ENCODE assay signal across 7 mouse cellular contexts in genomic region chrX:23692722-23693442, GRCm38 (mm10). TPM values are rescaled to one million over a fixed set of nuclear protein-coding genes. Genes with fewer than 3 reads are reported as not detected.
A peak's percentile ranks its signal among the peaks of the same experiment; 100 is the strongest.
DNase-seq lines count a peak whose midpoint lies in the region; ATAC-seq lines count a peak whose summit lies in the region.

Gene Wdr44, plus strand, starts transcription at chrX:23693051.

- intact Hi-C loops in left cerebral cortex, postnatal 36 days (cut with DNase I), result loop anchor here (10.0 kb wide), 2 partner anchors 58 to 62 kb away; no protein-coding TSS in a partner anchor

- no peaks in the 10 kb centered on the region for H3K36me3 ChIP-seq in intestine, embryonic 16.5 days (ENCODE audit: control insufficient read depth, insufficient read depth, low read length)
- no peaks in the 10 kb centered on the region for H3K36me3 ChIP-seq in midbrain, embryonic 11.5 days (ENCODE audit: control insufficient read depth, insufficient read depth, low read length)

- H3K4me1 ChIP-seq in intestine, embryonic 16.5 days (ENCODE audit: control insufficient read depth, insufficient read depth, low read length), result no peaks in the 10 kb centered on the region
- no peaks in the 10 kb centered on the region for H3K4me1 ChIP-seq in midbrain, embryonic 11.5 days (ENCODE audit: control insufficient read depth, insufficient read depth, low read length)

- H3K27me3 ChIP-seq in intestine, embryonic 16.5 days (replicated peaks; ENCODE audit: control insufficient read depth, insufficient read depth, low read length), result no peaks in the 10 kb centered on the region
- no peaks in the 10 kb centered on the region for H3K27me3 ChIP-seq in midbrain, embryonic 11.5 days (ENCODE audit: control insufficient read depth, insufficient read depth, low read length)

- peak within 1 kb of the TSS; percentile 47 for H3K4me2 ChIP-seq in intestine, embryonic 16.5 days (ENCODE audit: low read depth, low read length)
- peak within 1 kb of the TSS; percentile 52 for H3K4me2 ChIP-seq in midbrain, embryonic 11.5 days

- DNase-seq in adrenal gland, adult 8-10 months, result peak; percentile 94
- DNase-seq in embryo, embryonic 9.5 days (ENCODE audit: extremely low spot score), result peak; percentile 90
- peak; percentile 81 to 92 for DNase-seq in gastrocnemius, postnatal 4 days (ENCODE audit: low spot score in 2 of 2)
- DNase-seq in left cerebral cortex, postnatal 36 days (ENCODE audit: low spot score in 2 of 2), result peak; percentile 90 to 91
- peak; percentile 98 for DNase-seq in midbrain, embryonic 11.5 days (ENCODE audit: low spot score, missing footprints)
- peak; percentile 94 for DNase-seq in skeletal muscle tissue, adult 2 months (ENCODE audit: low read depth, low spot score)

- no peaks in the 10 kb centered on the region for H3K9me3 ChIP-seq in intestine, embryonic 16.5 days (ENCODE audit: control insufficient read depth, low read length)
- H3K9me3 ChIP-seq in midbrain, embryonic 11.5 days (ENCODE audit: control insufficient read depth, low read length), result no peaks in the 10 kb centered on the region

- peak; percentile 98 for ATAC-seq in intestine, embryonic 16.5 days
- ATAC-seq in midbrain, embryonic 11.5 days (ENCODE audit: low FRiP score), result peak; percentile 99

- H3K9ac ChIP-seq in intestine, embryonic 16.5 days (ENCODE audit: low read depth, low read length), result peak within 1 kb of the TSS; percentile 77
- peak within 1 kb of the TSS; percentile 62 for H3K9ac ChIP-seq in midbrain, embryonic 11.5 days (ENCODE audit: low read length)

- peak within 1 kb of the TSS; percentile 67 for H3K4me3 ChIP-seq in intestine, embryonic 16.5 days (ENCODE audit: low read length)
- H3K4me3 ChIP-seq in midbrain, embryonic 11.5 days (ENCODE audit: low read depth, low read length), result peak within 1 kb of the TSS; percentile 39

- WGBS in intestine, embryonic 16.5 days, result 7% methylated on average over 51 of the region's 51 CpGs
- 12% methylated on average over 51 of the region's 51 CpGs for WGBS in midbrain, embryonic 11.5 days

- peak within 1 kb of the TSS; percentile 86 for H3K27ac ChIP-seq in intestine, embryonic 16.5 days (ENCODE audit: low read length)
- H3K27ac ChIP-seq in midbrain, embryonic 11.5 days (ENCODE audit: low read depth, low read length), result peak within 1 kb of the TSS; percentile 17; the same call in 1 of the 2 replicates

RNA-seq across cellular contexts. Expression of gene Wdr44, which starts in this region (rescaled TPM):
- 10 to 100 TPM; 13.5 to 17.9 (median 16.0) TPM for total RNA-seq in adrenal gland, adult 8-10 months (2022)
- total RNA-seq in gastrocnemius, postnatal 4 days (2021), result 10 to 100 TPM; 26.6 to 30.2 TPM
- polyA plus RNA-seq in intestine, embryonic 16.5 days (2015; fragmentation: Nextera tagmentation; extraction: Ambion mirVana), result 8.6 and 9.8 TPM in 2 replicates
- 10 to 100 TPM; 22.0 to 23.2 TPM for total RNA-seq in left cerebral cortex, postnatal 36 days (2021)
- polyA plus RNA-seq in midbrain, embryonic 11.5 days (2014; fragmentation: Nextera tagmentation; extraction: Ambion mirVana), result 6.2 and 6.3 TPM in 2 replicates

Comparison
In these comparisons a context has a peak if more than half of its experiments do, and no peak if none do; other contexts are left out.
1. Peak in every context shown above with its lines: DNase-seq, ATAC-seq, H3K4me3 ChIP-seq and H3K27ac ChIP-seq.